Mouse (Mus musculus) MEL (cell line): ENCODE data around the gene Hdac7. TPM values are rescaled to one million over a fixed set of nuclear protein-coding genes. Genes with fewer than 3 reads are reported as not detected.

Source experiments
- DNase-seq: peaks from one replicate; pipeline ENCODE4 v3.0.0; 2011; ENCODE audit warnings: low read depth, low spot score
- H3K27ac ChIP-seq: 2 replicates; pipeline ENCODE4 v1.5.1; 2012; ENCODE audit warnings: low read depth, mild to moderate bottlenecking, control low read depth, low read length, moderate library complexity; ENCODE audit not compliant: control insufficient read depth
- H3K27me3 ChIP-seq, 2 experiments: fragments of 150-350 bp in 1 of 2; sonication (generic) in 1 of 2; 2 replicates each; pipeline ENCODE4 v1.6.1; 2012; ENCODE audit warnings: low read length in 2 of 2, mild to moderate bottlenecking in 2 of 2, improper control_type of control experiment in 1 of 2, moderate library complexity in 1 of 2; ENCODE audit not compliant: insufficient read depth in 2 of 2, control insufficient read depth in 1 of 2
- H3K36me3 ChIP-seq, 2 experiments: 2 replicates each; pipeline ENCODE4 v1.6.1; 2012 to 2014; ENCODE audit warnings: low read length in 2 of 2, improper control_type of control experiment in 1 of 2, inconsistent platforms in 1 of 2, mild to moderate bottlenecking in 1 of 2; ENCODE audit not compliant: insufficient read depth in 2 of 2, control insufficient read depth in 1 of 2
- H3K4me1 ChIP-seq, 2 experiments: fragments of 150-350 bp in 1 of 2; sonication (generic) in 1 of 2; 2 replicates each; pipeline ENCODE4 v1.6.1; 2012; ENCODE audit warnings: low read length in 2 of 2, improper control_type of control experiment in 1 of 2, mild to moderate bottlenecking in 1 of 2; ENCODE audit not compliant: insufficient read depth in 2 of 2, control insufficient read depth in 1 of 2
- H3K4me3 ChIP-seq, 2 experiments: fragments of 150-350 bp in 1 of 2; sonication (generic) in 1 of 2; 2 replicates each; pipeline ENCODE4 v1.5.1; 2012; ENCODE audit warnings: low read depth in 2 of 2, low read length in 2 of 2, mild to moderate bottlenecking in 2 of 2, moderate library complexity in 2 of 2, control low read depth in 1 of 2, improper control_type of control experiment in 1 of 2; ENCODE audit not compliant: control insufficient read depth in 1 of 2, insufficient read depth in 1 of 2
- H3K79me2 ChIP-seq: 2 replicates; pipeline ENCODE4 v1.6.1; 2012; ENCODE audit warnings: mild to moderate bottlenecking, low read length, moderate library complexity; ENCODE audit not compliant: control insufficient read depth, poor library complexity, insufficient read depth
- H3K9ac ChIP-seq: 2 replicates; pipeline ENCODE4 v1.6.1; 2012; ENCODE audit warnings: low read depth, mild to moderate bottlenecking, control low read depth, low read length, moderate library complexity; ENCODE audit not compliant: control insufficient read depth, poor library complexity, severe bottlenecking
- H3K9me3 ChIP-seq: fragments of 150-350 bp; sonication (generic); replicated peaks from 2 replicates; pipeline ENCODE4 v1.6.1; 2012; ENCODE audit warnings: mild to moderate bottlenecking, low read length, improper control_type of control experiment, moderate library complexity; ENCODE audit not compliant: insufficient read depth
- BHLHE40 ChIP-seq: IDR thresholded peaks from 2 replicates; pipeline ENCODE4 v1.6.1; 2012; ENCODE audit warnings: low read depth, mild to moderate bottlenecking, inconsistent platforms, low read length, improper control_type of control experiment, borderline replicate concordance
- CHD1 ChIP-seq: IDR thresholded peaks from 2 replicates; pipeline ENCODE4 v1.6.1; 2012; ENCODE audit warnings: low read depth, mild to moderate bottlenecking, inconsistent platforms, low read length, improper control_type of control experiment
- CHD2 ChIP-seq: IDR thresholded peaks from 2 replicates; pipeline ENCODE4 v1.6.1; 2011; ENCODE audit warnings: low read length, improper control_type of control experiment
- CTCF ChIP-seq, 3 experiments: IDR thresholded peaks in 2 of 3; conservative IDR thresholded peaks in 1 of 3; 2 replicates each; pipeline ENCODE4 v1.5.1; 2011 to 2012; ENCODE audit warnings: low read length in 3 of 3, low read depth in 2 of 3, mild to moderate bottlenecking in 2 of 3, improper control_type of control experiment in 1 of 3, inconsistent platforms in 1 of 3, mixed read lengths in 1 of 3, moderate library complexity in 1 of 3; ENCODE audit not compliant: control insufficient read depth in 1 of 3, insufficient read depth in 1 of 3, poor library complexity in 1 of 3, severe bottlenecking in 1 of 3
- E2F4 ChIP-seq: IDR thresholded peaks from 2 replicates; pipeline ENCODE4 v1.6.1; 2011; ENCODE audit warnings: low read depth, low read length, improper control_type of control experiment, borderline replicate concordance
- EP300 ChIP-seq, 2 experiments: IDR thresholded peaks; 2 replicates each; pipeline ENCODE4 v1.6.1; 2011; ENCODE audit warnings: improper control_type of control experiment in 2 of 2, low read length in 2 of 2, low read depth in 1 of 2, mild to moderate bottlenecking in 1 of 2
- ETS1 ChIP-seq: IDR thresholded peaks from 2 replicates; pipeline ENCODE4 v1.6.1; 2012; ENCODE audit warnings: low read depth, mild to moderate bottlenecking, inconsistent platforms, low read length, improper control_type of control experiment, moderate library complexity
- GATA1 ChIP-seq: IDR thresholded peaks from 2 replicates; pipeline ENCODE4 v1.6.1; 2011; ENCODE audit warnings: low read depth, low read length, improper control_type of control experiment
- HCFC1 ChIP-seq: IDR thresholded peaks from 2 replicates; pipeline ENCODE4 v1.6.1; 2012; ENCODE audit warnings: low read depth, mild to moderate bottlenecking, inconsistent platforms, low read length, improper control_type of control experiment, moderate library complexity
- JUND ChIP-seq: IDR thresholded peaks from 2 replicates; pipeline ENCODE4 v1.6.1; 2011; ENCODE audit warnings: low read depth, mild to moderate bottlenecking, improper control_type of control experiment, low read length
- KAT2A ChIP-seq: conservative IDR thresholded peaks from 2 replicates; pipeline ENCODE4 v1.6.1; 2012; ENCODE audit warnings: low read depth, low read length, improper control_type of control experiment, inconsistent platforms
- MAX ChIP-seq: IDR thresholded peaks from 2 replicates; pipeline ENCODE4 v1.6.1; 2011; ENCODE audit warnings: low read length, improper control_type of control experiment
- MAZ ChIP-seq: IDR thresholded peaks from 2 replicates; pipeline ENCODE4 v1.6.1; 2012; ENCODE audit warnings: low read depth, mild to moderate bottlenecking, inconsistent platforms, low read length, improper control_type of control experiment
- MEF2A ChIP-seq: IDR thresholded peaks from 2 replicates; pipeline ENCODE4 v1.6.1; 2014; ENCODE audit warnings: low read depth, mild to moderate bottlenecking, inconsistent platforms, low read length, improper control_type of control experiment; ENCODE audit not compliant: poor library complexity, insufficient replicate concordance, severe bottlenecking; ENCODE audit errors: extremely low read depth
- MYC ChIP-seq: IDR thresholded peaks from 2 replicates; pipeline ENCODE4 v1.6.1; 2011; ENCODE audit warnings: low read depth, mild to moderate bottlenecking, low read length, improper control_type of control experiment, moderate library complexity
- NELFE ChIP-seq: IDR thresholded peaks from 2 replicates; pipeline ENCODE4 v1.6.1; 2011; ENCODE audit warnings: low read depth, low read length, improper control_type of control experiment
- NRF1 ChIP-seq: IDR thresholded peaks from 2 replicates; pipeline ENCODE4 v1.6.1; 2014; ENCODE audit warnings: low read depth, mild to moderate bottlenecking, inconsistent platforms, low read length, improper control_type of control experiment, moderate library complexity; ENCODE audit not compliant: poor library complexity, insufficient read depth, severe bottlenecking
- POLR2A ChIP-seq, 2 experiments: IDR thresholded peaks; 2 replicates each; pipeline ENCODE4 v1.6.1; 2011 to 2012; ENCODE audit warnings: low read length in 2 of 2, mild to moderate bottlenecking in 2 of 2, control low read depth in 1 of 2, improper control_type of control experiment in 1 of 2, low read depth in 1 of 2, moderate library complexity in 1 of 2; ENCODE audit not compliant: control insufficient read depth in 1 of 2, insufficient read depth in 1 of 2, poor library complexity in 1 of 2
- POLR2AphosphoS5 ChIP-seq: IDR thresholded peaks from 2 replicates; pipeline ENCODE4 v1.6.1; 2012; ENCODE audit warnings: low read depth, borderline replicate concordance, mild to moderate bottlenecking, inconsistent platforms, low read length, moderate library complexity, mixed read lengths
- RAD21 ChIP-seq: IDR thresholded peaks from 2 replicates; pipeline ENCODE4 v1.6.1; 2011; ENCODE audit warnings: mild to moderate bottlenecking, low read depth, low read length, improper control_type of control experiment
- RCOR1 ChIP-seq: IDR thresholded peaks from 2 replicates; pipeline ENCODE4 v1.6.1; 2012; ENCODE audit warnings: low read depth, mild to moderate bottlenecking, inconsistent platforms, low read length, improper control_type of control experiment
- SMC3 ChIP-seq: IDR thresholded peaks from 2 replicates; pipeline ENCODE4 v1.6.1; 2011; ENCODE audit warnings: low read depth, low read length, improper control_type of control experiment
- TBP ChIP-seq: IDR thresholded peaks from 2 replicates; pipeline ENCODE4 v1.8.0; 2011; ENCODE audit warnings: low read depth, low read length, improper control_type of control experiment
- TCF12 ChIP-seq: IDR thresholded peaks from 2 replicates; pipeline ENCODE4 v1.6.1; 2014; ENCODE audit warnings: low read depth, mild to moderate bottlenecking, inconsistent platforms, low read length, improper control_type of control experiment, moderate library complexity
- USF1 ChIP-seq: IDR thresholded peaks from 2 replicates; pipeline ENCODE4 v1.6.1; 2014; ENCODE audit warnings: low read depth, mild to moderate bottlenecking, inconsistent platforms, low read length, improper control_type of control experiment, moderate library complexity
- USF2 ChIP-seq, 2 experiments: IDR thresholded peaks; 2 replicates each; pipeline ENCODE4 v1.6.1; 2011 to 2012; ENCODE audit warnings: improper control_type of control experiment in 2 of 2, low read length in 2 of 2, borderline replicate concordance in 1 of 2, inconsistent platforms in 1 of 2, low read depth in 1 of 2, mild to moderate bottlenecking in 1 of 2; ENCODE audit not compliant: insufficient read depth in 1 of 2
- ZKSCAN1 ChIP-seq: IDR thresholded peaks from 2 replicates; pipeline ENCODE4 v1.6.1; 2012; ENCODE audit warnings: low read depth, mild to moderate bottlenecking, inconsistent platforms, low read length, improper control_type of control experiment, moderate library complexity
- ZMIZ1 ChIP-seq: IDR thresholded peaks from 2 replicates; pipeline ENCODE4 v1.6.1; 2012; ENCODE audit warnings: low read depth, mild to moderate bottlenecking, inconsistent platforms, low read length, improper control_type of control experiment, moderate library complexity
- ZNF384 ChIP-seq: IDR thresholded peaks from 2 replicates; pipeline ENCODE4 v1.6.1; 2012; ENCODE audit warnings: low read depth, mild to moderate bottlenecking, inconsistent platforms, low read length, improper control_type of control experiment
- polyA plus RNA-seq, 2 experiments: library from polyadenylated mRNA; stranded (reverse) in 1 of 2; unstranded in 1 of 2; fragments of >175 nt in 1 of 2; fragments of >200 nt in 1 of 2; gene quantifications; 2 replicates each; pipeline versions ENCODE4 v1.2.1 to v1.2.4; 2012; ENCODE audit warnings: low replicate concordance in 2 of 2, low read depth in 1 of 2; ENCODE audit not compliant: insufficient read length in 2 of 2, insufficient read depth in 1 of 2, missing spikeins in 1 of 2
- total RNA-seq: library from RNA; depleted of rRNA; stranded (reverse); fragments of 300-350 nt; gene quantifications from 2 replicates; pipeline ENCODE4 v1.2.3, GENCODE M21; 2012

The Hdac7 gene
- total and polyA plus RNA-seq, 3 experiments: 100 to 389 TPM; not detected in 1

DNA sequence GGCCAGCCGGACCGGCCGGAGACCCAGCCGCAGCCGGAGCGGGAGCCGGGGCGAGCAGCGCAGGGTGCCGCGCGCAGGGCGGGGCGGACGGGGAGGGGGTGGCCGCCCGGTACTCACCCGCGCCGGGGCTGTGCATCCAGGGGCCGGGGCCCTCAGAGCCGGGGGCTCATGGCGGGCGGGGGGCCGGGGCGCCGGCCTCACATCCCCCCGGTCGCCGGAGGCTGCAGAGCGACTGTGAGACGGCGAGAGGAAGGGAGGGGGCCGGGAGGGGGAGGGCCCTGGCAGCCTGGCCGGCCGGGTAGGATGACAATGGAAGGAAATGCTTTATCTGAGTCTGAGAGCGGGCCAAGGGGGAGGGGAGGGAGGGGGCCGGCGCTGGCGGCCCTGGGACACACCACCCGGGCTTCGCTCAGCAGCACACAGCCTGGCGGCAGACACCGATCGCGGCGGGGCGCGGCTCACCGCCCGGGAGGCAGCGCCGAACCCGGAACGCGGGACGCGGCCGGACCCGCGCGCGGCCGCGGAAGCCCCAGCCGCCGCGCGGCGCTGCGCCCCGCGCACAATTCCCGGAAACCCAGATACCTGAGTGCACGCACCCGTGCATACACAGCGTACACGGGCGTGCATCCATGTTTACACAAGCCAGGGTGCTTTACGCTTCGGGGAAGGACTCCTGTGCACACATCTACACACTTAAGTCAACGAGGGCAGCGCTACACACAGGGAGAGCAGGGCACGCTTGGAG, 12.9 kb downstream of the Hdac7 start (continued):
- TF ChIP-seq RAD21: no peak
- no peak; the same call in 1 of the 2 replicates for TF ChIP-seq CHD2
- TF ChIP-seq ZKSCAN1: no peak
- TF ChIP-seq NRF1: no peak
- TF ChIP-seq GATA1: peak; percentile 38; the same call in 1 of the 2 replicates
- TF ChIP-seq MAX: peak; percentile 71
- TF ChIP-seq ZMIZ1: peak; percentile 9; the same call in 1 of the 2 replicates
- TF ChIP-seq TBP: peak; percentile 65
- TF ChIP-seq MAZ: peak; percentile 98
- peak; percentile 44 to 48; a peak in 3 of 4 replicates for TF ChIP-seq POLR2A (IDR thresholded peaks at IDR 0.05; ENCODE audit: control insufficient read depth in 1 of 2, insufficient read depth in 1 of 2, low read depth in 1 of 2, low read length in 2 of 2, poor library complexity in 1 of 2)
- peak in 1 of 3 experiments; percentile 17; a peak in 3 of 6 replicates for TF ChIP-seq CTCF (IDR thresholded peaks at IDR 0.05 in 2 of 3, conservative IDR thresholded peaks at IDR 0.05 in 1 of 3; ENCODE audit: control insufficient read depth in 1 of 3, insufficient read depth in 1 of 3, low read depth in 2 of 3, low read length in 3 of 3, poor library complexity in 1 of 3, severe bottlenecking in 1 of 3)
- no peak for TF ChIP-seq ZNF384
- peak; percentile 46; the same call in 1 of the 2 replicates for TF ChIP-seq MYC
- TF ChIP-seq USF1: no peak
- TF ChIP-seq NELFE: peak; percentile 22
- TF ChIP-seq USF2 (IDR thresholded peaks at IDR 0.05; ENCODE audit: borderline replicate concordance in 1 of 2, insufficient read depth in 1 of 2, low read depth in 1 of 2, low read length in 2 of 2): no peak
- no peak for TF ChIP-seq E2F4
- TF ChIP-seq ETS1: peak; percentile 83
- no peak; the same call in 1 of the 2 replicates for TF ChIP-seq BHLHE40
- 0 out of 2 replicates have a peak, but pooled peaks have one; percentile 49 for TF ChIP-seq HCFC1

DNA sequence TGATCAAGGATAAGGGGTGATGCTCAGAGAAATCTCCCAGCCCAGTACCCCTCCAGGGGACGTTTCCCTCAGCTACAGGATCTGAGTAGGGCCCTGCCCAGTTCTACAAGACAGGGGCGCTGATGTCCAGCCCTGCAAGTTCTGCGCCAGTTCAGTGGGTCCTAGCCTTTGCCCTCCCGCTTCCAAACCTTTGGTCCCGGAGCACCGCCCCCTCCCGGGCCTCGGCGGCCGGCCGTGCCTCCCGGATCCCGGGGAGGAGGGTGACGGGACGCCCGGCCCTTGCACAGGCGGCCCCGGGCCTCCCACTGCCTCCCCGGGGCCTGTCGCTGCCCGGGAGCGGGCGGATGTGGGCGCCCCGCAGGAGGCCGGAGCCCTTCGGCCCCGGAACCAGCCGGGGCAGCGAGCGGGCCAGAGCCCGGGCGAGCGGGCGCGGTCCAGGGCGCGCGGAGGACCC, 13.5 kb downstream of the Hdac7 start:
- peak; percentile 67 for DNase-seq
- H3K27ac ChIP-seq: peak overlapping the region; percentile 14
- H3K79me2 ChIP-seq: peaks cover 94% of the 10 kb centered on the region
- H3K9me3 ChIP-seq: no peaks in the 10 kb centered on the region
- TF ChIP-seq MYC (no peak), RCOR1 (no peak), SMC3 (no peak), RAD21 (no peak), JUND (no peak), NELFE (peak; percentile 16), MEF2A (no peak), NRF1 (0 out of 2 replicates have a peak, but pooled peaks have one; percentile 5), POLR2A (IDR thresholded peaks at IDR 0.05; ENCODE audit: control insufficient read depth in 1 of 2, insufficient read depth in 1 of 2, low read depth in 1 of 2, low read length in 2 of 2, poor library complexity in 1 of 2) (peak in 1 of 2 experiments; percentile 20; a peak in 2 of 4 replicates), ZMIZ1 (peak; percentile 50; the same call in 1 of the 2 replicates), MAX (0 out of 2 replicates have a peak, but pooled peaks have one; percentile 14), POLR2AphosphoS5 (no peak), CHD1 (peak; percentile 81; the same call in 1 of the 2 replicates), TCF12 (no peak; the same call in 1 of the 2 replicates), EP300 (IDR thresholded peaks at IDR 0.05; ENCODE audit: low read depth in 1 of 2, low read length in 2 of 2) (0 out of 4 replicates have a peak, but pooled peaks of 1 of the 2 experiments have one; percentile 25), ZKSCAN1 (no peak), KAT2A (no peak)
- H3K4me3 ChIP-seq: peak overlapping the region; percentile 56 to 79
- H3K4me1 ChIP-seq: peaks cover 44 to 72% of the 10 kb centered on the region in 2 experiments
- no peaks in the 10 kb centered on the region for H3K27me3 ChIP-seq
- H3K36me3 ChIP-seq: peaks cover 36 to 64% of the 10 kb centered on the region in 2 experiments
- peak overlapping the region; percentile 82 for H3K9ac ChIP-seq
